Mouse (Mus musculus) embryo, embryonic 11.5 days (tissue): ENCODE measurements around the gene Smo.
"Not testable (repeated sequence)": the region's sequence is repeated elsewhere in the genome, so short reads cannot be mapped to it uniquely, and the experiment has no call there.

Experiments used
- DNase-seq: peaks from one replicate; pipeline ENCODE4 v3.0.0-alpha.2; 2012; ENCODE audit warnings: low read depth, low spot score

Gene Smo

GRCm38 (mm10) chr6:29726576-29727200 is 8.6 kb upstream of the Smo start:
- no peak for DNase-seq

GRCm38 (mm10) chr6:29728035-29728434 is 7.3 kb upstream of the Smo start:
- DNase-seq, result no peak

GRCm38 (mm10) chr6:29729491-29729890 is 5.8 kb upstream of the Smo start:
- DNase-seq, result no peak

DNA sequence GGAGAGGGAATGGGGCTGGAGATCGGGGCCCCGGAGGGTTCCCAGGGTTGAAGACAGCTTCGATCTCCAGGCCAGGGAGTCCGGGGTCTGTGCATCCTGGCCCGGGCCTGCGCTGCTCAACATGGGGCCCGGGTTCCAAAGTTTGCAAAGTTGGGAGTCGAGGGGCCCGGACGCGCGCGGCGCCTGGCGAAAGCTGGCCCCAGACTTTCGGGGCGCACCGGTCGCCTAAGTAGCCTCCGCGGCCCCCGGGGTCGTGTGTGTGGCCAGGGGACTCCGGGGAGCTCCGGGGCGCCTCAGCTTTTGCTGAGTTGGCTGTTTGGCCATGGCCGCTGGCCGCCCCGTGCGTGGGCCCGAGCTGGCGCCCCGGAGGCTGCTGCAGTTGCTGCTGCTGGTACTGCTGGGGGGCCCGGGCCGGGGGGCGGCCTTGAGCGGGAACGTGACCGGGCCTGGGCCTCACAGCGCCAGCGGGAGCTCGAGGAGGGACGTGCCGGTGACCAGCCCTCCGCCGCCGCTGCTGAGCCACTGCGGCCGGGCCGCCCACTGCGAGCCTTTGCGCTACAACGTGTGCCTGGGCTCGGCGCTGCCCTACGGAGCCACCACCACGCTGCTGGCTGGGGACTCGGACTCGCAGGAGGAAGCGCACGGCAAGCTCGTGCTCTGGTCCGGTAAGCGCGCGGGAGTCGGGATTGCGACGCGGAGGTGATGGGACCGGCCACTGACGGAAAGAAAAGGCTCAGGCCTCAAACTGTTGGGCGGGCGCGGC is 567 bp downstream of the Smo start:
- peak; percentile 48 for DNase-seq

DNA sequence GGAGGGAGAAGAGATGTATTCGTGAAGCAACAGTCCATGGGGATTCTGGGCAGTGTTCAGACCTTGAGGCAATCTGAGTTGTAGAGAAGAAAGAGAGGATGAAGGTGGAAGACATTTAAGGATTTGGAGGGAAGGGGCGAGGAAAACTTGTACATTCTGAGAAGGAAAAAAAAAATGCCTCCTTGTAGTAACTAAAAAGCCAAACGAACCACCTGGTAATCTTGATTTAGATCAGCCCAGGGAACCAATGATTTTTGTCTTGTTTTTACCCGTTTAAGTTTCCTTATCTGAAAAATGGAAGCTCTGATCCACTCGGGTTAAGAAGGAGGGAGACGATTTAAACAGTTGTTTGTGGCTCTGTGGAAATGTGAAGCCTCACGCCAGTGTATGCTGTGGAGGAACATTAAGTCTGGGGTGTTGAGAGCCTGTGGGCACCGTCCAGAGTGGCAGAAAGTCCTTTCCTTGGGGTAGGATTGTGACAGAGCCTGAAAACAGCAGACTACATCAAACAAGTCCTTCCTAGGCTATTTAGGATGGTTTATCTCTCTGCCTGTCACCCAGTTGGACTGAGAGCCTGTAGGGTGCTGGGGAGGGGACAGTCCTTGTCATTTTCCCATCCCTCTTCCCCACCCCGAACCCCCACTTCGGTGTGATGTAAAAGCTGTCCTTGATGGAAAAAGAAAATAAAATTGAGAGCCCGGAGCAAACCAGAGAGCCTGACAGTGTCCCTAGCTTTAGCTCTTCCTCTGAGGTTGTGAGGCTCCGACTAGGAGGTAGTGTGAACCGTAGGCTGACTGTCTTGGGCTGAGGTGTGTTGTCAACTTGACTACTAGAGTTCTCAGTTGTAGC is 1.5 kb downstream of the Smo start:
- DNase-seq, result no peak

DNA sequence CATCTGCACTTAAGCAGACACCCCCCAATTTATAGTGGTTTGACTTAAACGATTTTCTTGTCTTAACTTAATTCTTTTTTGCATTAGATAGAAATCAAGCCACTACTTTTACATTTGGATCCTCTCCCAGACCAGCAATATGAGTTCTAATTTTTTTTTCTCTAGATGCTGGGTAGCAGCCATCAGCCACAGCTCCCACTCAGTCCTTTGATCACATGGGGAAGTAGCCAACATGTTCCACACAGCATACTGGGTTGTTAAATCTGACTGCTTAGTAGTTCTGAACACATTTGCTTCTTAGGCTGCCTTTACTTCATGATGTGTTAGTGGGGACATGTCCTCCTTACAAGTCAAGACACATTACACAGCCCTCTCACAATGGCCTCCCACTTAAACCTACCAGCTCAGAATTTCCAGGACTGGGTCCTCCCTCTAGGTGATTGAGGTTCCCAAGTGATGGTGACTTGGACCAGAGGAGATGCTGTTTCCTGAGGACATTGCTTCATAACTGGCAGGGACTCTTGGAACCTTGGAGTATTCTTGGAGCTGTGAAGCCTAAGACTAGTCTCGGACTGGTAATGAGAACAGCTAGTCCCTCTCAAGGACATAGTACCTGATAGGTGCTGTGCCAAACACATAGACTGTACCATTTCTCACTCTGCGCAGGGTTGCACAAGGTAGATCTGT is 16.3 kb downstream of the Smo start:
- DNase-seq, result no peak

DNA sequence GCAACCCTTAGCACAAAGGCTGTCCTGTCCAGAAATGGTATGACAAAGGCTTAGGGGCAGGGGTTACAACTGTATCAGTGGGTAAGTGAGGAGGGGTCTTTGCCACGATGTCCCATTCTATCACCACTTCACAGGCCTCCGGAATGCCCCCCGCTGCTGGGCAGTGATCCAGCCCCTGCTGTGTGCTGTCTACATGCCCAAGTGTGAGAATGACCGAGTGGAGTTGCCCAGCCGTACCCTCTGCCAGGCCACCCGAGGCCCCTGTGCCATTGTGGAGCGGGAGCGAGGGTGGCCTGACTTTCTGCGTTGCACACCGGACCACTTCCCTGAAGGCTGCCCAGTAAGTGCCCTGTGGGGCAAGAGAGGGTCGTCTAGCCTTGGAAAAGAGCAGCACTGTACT is 18.0 kb downstream of the Smo start:
- DNase-seq, result no peak

DNA sequence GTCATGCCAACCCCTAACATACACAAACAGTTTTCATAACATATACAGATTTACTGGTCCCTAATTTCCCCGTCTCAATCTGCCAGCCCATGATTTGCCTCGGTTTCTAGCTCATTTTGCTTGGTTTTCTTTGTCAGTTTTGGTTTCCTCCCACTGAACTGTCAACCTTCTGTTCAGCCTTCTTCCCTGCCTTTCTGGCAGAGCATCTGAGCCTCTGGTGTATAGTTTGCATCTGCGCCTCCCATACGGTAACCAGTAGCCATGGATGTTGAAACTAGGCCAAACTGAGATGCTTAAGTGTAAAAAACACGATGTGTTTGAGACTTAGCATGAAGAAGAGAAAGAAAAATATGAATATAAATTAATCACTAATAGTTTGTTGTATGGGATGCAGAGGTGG is 20.7 kb downstream of the Smo start:
- no peak for DNase-seq

GRCm38 (mm10) chr6:29756476-29756875 is 21.2 kb downstream of the Smo start:
- DNase-seq, result no peak

DNA sequence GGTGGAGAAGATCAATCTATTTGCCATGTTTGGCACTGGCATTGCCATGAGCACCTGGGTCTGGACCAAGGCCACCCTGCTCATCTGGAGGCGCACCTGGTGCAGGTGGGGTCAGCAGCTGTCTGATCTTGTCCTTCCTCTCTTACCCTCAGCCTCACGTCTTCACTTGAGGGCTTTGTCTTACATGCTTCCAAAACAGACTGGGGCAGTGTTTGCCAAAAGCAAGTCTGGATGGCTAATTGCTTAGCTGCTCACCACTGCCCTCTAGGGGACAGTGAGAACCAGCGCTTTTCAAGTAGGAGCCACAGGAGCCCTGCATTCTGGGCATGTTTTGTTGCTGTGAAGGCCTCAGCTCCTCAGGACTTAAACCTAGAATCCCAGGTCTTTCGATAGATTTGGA is 23.1 kb downstream of the Smo start:
- peak; percentile 75 for DNase-seq

- no peak for DNase-seq
Measured at GRCm38 (mm10) chr6:29759012-29759679, 23.8 kb downstream of the Smo start.

GRCm38 (mm10) chr6:29760397-29760796 is 25.1 kb downstream of the Smo start:
- not testable (repeated sequence) for DNase-seq

GRCm38 (mm10) chr6:29761282-29761681 is 26.0 kb downstream of the Smo start:
- no peak for DNase-seq

GRCm38 (mm10) chr6:29762524-29762923 is 27.2 kb downstream of the Smo start:
- no peak for DNase-seq

DNA sequence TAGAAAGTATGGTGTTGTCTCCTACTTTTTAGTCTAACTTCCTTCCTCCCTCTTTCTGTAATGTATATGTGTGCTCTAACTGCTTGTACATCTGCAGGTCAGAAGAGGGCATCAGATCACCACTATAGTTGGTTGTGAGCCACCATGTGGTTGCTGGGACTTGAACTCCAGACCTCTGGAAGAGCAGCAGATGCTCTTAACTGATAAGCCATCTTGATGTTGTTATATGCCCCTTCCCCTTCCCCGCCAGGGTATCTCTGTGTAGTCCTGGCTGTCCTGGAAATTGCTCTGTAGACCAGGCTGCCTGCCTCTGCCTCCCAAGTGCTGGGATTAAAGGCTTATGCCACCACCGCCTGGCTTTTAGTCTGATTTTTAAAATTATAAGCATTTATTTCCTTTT is 31.6 kb downstream of the Smo start:
- no peak for DNase-seq

GRCm38 (mm10) chr6:29767813-29768660 is 32.7 kb downstream of the Smo start, which contains the start of gene Ahcyl2:
TSS of gene Ahcyl2 (plus strand) at chr6:29768011.
- peak; percentile 93 for DNase-seq

DNA sequence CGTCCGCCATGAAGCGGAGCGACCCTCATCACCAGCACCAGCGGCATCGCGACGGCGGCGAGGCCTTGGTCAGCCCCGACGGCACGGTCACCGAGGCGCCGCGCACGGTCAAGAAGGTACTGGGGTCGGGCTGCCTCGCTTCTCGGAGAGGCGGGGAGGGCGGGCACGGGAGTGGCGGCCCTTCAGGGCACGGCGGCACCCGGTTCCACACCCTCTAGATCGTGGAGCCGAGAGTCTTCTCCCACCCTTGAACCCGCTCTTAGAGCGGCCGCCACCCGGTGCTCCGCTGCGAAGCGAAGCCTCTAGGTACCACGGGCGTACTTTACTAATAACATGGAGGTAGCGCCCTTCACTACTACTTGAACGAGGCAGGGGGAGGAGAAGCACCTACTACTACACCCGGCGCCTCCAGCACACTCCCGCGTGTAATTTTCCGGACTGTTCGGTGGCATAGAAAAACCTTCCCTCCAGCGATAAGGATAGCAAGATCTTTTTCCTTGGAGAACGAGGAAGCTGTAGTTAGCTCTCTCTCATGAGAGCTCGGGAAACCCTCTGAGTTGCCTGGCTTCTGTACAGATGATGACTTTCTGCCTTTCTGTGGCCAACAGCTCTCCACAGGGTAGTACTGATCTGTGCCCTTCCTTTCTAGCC is 33.6 kb downstream of the Smo start:
- peak; percentile 16 for DNase-seq

DNA sequence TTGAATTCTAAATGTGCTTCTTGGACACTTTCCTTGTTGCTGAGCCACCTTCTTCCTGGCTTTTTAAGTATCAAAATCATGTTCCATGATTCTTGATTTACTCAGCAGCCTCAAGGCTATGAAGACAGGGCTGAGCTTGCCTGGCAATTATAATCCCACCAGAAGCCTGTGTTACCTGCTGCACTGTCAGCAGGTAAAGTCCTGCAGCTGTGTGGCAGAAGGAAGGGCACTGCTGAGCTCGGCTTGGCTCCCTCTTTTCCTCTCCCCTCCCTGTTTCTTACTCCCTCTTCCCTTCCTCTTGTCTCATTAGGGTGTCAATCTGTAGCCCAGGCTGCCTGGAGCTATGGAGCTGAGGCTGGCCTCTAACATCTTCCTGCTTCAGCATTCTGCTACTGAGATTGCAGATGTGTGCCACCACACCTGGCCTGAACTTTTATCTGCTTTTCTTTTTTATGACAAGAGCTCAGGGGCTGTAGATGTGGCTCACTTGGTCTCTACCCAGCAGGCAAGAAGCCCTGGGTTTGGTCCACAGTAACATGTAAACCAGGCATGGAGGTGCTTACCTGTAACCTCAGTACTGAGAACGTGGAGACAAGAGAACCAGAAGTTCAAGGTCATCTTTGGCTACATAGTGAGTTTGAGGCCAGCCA is 35.5 kb downstream of the Smo start:
- DNase-seq, result no peak

DNA sequence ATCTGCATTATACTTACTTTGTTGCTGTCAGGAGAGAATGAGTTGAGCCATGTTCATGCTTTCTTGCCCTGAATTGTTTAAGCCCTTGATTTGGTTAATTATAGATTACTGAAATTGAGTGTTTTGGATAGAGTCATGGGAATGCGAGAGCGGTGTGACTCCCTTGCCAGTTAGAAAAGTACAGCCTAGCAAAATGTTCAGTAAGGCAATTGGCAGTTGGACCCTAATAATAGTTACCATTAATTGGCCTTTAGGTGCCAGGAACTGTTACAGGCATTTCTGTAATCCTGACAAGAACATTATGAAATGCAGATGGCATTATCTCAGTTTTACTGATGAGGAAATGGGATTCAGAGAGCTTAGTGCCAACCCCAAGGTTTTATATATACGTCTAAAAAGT is 36.9 kb downstream of the Smo start:
- DNase-seq, result no peak
